Mouse (Mus musculus): ENCODE data around the gene Hist1h4m.
"Not testable (repeated sequence)": the region's sequence is repeated elsewhere in the genome, so short reads cannot be mapped to it uniquely, and the experiment has no call there.

Gene Hist1h4m

DNA sequence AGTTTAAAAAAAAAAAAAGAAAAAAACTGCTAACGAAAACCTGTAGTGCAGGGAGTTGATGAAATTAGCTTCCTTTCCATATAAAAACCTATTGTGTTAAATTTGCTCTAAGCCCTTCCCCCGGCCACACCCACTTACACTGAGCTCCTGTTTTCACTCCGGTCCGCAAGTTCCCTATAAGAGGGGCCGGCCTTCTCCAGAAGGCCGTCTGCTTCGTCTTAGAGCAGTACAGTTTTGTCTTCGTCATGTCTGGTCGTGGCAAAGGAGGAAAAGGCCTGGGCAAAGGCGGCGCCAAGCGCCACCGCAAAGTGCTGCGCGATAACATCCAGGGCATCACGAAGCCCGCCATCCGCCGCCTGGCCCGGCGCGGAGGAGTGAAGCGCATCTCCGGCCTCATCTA, at the start of gene Hist1h4m:
Gene Hist1h4m, plus strand, starts transcription at position 208 of the 400 bp plus-strand sequence.
- DNase-seq = peak; percentile 62

DNA sequence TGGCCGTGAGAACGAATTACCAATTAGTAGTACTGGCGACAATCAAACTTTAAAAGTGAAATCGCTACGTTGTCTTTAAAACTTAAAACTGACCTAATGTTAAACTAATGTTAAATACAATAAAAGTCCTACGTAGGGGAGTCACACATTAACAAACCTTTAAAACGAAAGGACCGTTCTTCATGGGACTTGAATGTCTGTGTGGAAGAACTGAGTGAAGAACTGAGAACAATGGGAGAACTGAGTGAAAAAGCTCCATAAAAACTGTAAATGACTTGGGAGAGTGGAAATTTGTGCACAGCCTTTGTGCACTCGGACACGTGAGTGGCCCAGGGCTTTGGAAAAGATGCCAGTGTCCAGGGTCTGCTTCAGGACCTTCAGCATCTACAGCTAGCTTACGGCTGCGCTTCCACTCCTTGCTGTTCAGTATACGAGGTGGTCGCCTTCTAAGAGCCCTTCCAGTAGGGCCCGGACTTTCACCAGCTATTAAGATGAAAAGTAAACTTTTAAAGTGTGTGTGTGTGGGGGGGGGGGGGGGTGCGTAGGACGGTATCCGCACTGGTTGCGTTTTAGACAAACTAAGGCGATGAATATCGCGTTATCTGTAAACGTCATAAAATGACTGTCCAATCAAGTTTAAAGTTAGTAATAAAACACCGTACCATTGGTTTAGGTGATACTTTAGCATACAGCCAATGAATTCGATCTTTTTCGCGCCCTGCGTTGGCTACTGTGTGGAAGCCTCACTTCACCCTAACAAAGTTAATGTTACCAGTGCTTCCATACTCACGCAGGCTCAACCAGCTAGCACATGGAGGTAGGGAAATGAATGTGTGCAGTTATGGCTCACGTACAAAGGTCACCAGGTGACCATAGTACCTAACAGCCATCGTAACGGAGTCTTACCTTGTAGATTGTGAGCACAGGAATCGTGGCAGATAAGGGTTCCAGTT, 32.5 kb upstream of the Hist1h4m start:
- peak; percentile 73 to 76 for DNase-seq

DNA sequence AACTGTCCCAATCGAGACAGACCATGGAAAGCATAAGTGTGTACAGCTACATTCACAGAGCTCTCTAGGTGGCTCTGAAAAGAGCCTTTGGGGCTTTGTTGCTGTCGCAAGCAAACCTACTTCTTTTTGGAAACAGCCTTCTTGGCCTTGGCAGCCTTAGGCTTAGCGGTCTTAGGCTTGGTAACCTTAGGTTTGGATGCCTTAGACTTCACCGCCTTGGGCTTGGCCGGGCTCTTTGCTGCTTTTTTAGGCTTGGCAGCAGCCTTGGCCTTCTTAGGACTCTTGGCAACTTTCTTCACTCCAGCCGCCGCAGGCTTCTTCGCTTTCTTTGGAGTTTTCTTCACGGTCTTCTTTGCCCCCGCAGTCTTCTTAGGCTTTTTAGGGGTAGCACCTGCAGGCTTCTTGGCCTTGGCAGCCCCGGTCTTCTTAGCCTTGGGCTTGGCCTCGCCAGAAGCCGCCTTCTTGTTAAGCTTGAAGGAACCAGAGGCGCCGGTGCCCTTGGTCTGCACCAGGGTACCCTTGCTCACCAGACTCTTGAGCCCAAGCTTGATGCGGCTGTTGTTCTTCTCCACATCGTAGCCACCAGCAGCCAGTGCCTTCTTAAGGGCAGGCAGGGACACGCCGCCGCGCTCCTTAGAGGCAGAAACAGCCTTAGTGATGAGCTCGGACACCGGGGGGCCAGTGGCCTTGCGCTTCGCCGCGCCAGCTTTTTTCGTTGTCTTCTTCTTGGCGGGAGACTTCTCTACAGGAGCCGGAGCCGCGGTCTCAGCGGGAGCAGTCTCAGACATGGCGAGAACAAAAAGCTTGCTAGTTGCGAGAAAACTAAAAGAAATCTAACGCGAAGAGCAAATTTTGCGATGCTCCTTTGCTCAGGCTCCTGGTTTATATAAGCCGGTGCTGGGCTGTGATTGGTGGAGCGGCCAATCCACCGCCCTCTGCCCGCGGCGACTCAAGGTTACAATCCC, 31.5 kb upstream of the Hist1h4m start, which contains the start of gene Hist1h1b:
Gene Hist1h1b, minus strand, starts transcription at position 859 of the 965 bp plus-strand sequence.
- peak; percentile 59 to 62 for DNase-seq

DNA sequence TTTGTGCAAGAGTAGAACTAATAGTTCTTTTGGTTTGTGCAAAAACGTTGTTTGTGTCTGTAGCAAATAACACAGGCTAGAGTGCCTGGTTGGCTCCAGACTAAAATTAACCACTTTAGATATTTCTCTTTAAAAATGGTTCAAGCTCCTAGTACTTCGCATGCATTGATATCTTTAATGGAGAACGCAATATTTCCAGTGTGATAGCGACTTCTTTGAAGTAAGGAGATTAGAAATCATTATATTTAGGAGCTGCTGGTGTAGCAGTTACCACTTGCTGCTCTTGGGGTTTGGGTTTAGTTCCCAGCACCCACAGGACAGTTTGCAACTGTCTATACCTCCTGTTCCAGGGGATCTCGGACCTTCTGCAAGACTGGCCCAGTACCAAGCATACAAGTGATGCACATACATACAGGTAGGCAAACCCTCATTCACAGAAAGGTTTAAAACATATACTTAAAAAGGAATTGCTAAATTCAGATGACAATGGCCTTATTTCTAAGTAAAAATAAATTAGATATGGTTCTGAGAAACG, 30.5 kb upstream of the Hist1h4m start:
- no peak for DNase-seq

DNA sequence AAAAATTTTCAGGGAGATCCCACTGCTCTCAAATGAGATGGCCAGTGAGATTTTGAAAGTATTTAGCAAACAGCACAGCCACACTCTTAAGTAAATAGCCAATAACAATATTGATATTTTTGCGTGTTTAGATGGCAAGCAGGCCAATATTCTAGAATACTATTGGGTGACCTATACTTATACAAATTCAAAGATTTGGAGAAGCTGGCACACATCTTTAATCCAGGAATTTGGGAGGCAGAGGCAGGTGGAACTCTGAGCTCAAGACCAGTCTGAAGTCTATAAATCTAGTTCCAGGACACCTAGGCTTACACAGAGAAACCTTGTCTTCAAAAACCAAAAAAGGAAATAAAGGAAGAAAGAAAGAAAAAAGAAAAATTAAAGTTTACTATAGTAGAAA, 29.9 kb upstream of the Hist1h4m start:
- DNase-seq = no peak

DNA sequence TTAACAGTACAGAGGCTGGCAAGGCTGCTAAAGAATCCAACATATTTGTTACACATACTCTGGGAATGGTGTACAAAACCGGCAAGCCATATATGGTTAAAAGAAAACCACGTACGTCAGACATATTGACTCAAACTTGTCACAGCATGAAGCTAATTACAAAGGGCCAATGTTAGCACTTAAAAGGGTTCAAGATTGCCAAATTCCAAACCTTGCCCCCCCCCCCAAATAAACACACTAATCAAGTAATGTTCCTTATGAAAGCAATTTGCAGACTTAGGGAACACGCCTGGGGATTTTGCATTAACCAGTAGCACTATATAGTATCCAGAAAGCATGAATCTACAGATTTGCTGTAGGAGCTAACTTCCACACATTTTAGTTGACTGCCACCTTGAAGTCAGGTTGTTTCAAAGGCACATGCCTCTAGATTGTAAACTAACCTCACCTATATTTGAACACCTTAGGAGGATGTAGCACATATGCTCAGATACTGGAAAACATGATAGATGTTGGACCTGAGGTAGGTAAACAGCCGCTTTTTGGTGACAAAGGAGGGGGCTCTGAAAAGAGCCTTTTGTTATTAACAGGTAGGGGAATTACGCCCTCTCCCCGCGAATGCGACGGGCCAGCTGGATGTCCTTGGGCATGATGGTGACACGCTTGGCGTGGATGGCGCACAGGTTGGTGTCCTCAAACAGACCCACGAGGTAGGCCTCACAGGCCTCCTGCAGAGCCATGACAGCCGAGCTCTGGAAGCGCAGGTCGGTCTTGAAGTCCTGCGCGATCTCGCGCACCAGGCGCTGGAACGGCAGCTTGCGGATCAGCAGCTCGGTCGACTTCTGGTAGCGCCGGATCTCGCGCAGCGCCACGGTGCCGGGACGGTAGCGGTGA, 28.9 kb upstream of the Hist1h4m start:
- peak; percentile 44 to 68 for DNase-seq

DNA sequence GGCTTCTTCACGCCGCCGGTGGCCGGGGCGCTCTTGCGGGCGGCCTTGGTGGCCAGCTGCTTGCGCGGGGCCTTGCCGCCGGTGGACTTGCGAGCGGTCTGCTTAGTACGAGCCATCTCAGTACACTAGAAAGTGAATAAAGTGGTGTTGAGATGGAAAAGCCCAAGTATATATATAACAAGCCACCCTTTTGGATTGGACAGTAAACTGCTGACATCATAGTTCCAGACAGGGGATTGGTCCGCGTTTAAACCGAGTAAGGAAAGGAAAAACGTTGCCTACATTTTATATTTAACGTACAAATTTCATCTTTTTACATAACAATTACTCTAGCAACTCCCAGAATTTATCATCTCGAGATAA, 28.3 kb upstream of the Hist1h4m start, which contains the start of gene Hist1h3i:
Gene Hist1h3i, minus strand, starts transcription at position 116 of the 363 bp plus-strand sequence.
- DNase-seq = peak in 1 of 2 experiments; percentile 71

DNA sequence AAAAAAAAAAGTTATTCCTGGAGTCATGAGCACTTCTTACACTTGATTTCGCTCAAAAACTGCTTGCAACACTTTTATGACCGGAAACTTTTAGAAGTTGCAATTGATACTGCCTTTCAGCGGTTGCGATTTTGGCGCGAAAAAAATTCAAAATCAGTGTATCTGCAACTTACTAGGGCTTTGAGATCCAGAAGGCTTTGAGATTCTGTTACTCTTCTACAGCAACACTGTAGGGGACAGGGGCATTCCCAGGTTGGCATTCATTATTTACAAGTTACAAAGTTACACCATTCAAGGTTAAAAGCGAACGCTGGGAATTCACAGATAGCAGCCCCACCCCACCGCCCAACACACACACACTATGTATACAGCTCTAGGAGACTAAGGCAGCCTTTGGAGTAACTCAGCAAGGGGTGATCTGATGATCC, 27.8 kb upstream of the Hist1h4m start:
- peak; percentile 46 to 54 for DNase-seq

DNA sequence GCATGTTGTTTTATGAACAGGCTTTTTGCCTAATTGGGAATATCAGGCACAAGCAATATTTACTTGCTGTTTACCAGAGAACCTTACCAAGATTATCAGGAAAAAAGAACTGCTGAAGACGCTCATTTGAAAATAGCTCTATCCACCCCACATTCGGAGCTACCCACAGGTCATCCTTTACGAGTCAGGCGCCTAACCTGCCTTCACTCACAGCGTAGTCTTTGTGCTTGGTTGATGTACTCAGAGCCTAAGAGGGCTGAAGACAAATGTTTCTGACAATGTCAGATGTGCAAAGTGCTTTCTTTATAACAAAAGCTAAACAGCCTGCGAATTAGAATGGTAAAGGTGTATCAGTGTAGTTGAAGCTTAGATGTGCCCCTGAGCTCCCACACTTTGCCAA, 27.2 kb upstream of the Hist1h4m start:
- DNase-seq = no peak

DNA sequence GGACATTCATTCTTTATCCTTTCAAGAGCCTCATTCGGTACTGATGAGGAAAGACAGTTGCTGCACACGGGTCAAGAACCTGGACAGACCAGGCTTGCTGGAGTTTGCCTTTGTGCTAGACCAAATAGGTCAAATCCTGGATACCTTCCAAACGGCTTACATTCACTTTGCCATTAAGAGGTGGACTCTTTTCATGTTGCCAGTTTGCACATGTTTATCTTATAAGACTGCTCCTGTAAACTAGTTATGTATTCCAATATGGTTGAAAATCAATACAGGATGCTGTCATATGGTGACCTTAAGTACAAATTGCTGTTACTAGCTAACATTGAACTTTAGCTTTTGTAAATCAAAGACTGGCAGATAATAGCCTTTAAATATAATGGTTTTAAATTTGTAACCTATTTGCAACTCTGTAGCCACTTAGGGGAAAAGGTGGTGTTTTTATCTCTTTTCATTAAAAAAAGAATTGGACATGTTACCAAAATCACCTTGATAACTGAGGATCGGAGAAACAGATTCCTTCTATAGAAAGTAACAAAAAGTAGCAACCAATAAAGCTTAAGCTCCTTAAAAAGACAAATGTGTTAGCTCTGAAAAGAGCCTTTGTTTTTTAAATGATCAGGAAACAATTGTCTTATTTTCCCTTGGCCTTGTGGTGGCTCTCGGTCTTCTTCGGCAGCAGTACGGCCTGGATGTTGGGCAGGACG, 25.2 kb upstream of the Hist1h4m start:
- no peak for DNase-seq

DNA sequence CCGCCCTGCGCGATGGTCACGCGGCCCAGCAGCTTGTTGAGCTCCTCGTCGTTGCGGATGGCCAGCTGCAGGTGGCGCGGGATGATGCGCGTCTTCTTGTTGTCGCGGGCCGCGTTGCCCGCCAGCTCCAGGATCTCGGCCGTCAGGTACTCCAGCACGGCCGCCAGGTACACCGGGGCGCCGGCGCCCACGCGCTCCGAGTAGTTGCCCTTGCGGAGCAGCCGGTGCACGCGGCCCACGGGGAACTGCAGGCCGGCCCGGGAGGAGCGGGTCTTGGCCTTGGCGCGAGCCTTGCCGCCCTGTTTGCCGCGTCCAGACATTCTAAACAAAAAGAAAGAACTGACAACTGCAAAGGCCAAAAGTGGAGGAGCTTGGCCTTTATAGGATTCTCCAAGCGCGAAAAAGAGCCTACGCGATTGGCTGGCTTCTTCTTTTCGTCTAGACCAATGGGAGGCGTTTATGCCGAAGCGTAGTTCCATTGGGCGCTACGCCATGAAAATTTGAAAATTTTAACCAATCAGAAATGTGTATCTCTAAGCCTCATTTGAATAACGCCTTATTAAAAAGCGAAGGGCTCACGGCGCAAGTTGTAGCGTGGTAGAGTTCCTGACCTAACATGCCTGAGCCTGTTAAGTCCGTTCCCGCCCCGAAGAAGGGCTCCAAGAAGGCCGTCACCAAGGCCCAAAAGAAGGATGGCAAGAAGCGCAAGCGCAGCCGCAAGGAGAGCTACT, 24.5 kb upstream of the Hist1h4m start, which contains the start of the genes Hist1h2an and Hist1h2bp:
Gene Hist1h2an, minus strand, starts transcription at position 320 of the 731 bp plus-strand sequence.
Gene Hist1h2bp, plus strand, starts transcription at position 563 of the 731 bp plus-strand sequence.
- DNase-seq = peak; percentile 83 to 84

DNA sequence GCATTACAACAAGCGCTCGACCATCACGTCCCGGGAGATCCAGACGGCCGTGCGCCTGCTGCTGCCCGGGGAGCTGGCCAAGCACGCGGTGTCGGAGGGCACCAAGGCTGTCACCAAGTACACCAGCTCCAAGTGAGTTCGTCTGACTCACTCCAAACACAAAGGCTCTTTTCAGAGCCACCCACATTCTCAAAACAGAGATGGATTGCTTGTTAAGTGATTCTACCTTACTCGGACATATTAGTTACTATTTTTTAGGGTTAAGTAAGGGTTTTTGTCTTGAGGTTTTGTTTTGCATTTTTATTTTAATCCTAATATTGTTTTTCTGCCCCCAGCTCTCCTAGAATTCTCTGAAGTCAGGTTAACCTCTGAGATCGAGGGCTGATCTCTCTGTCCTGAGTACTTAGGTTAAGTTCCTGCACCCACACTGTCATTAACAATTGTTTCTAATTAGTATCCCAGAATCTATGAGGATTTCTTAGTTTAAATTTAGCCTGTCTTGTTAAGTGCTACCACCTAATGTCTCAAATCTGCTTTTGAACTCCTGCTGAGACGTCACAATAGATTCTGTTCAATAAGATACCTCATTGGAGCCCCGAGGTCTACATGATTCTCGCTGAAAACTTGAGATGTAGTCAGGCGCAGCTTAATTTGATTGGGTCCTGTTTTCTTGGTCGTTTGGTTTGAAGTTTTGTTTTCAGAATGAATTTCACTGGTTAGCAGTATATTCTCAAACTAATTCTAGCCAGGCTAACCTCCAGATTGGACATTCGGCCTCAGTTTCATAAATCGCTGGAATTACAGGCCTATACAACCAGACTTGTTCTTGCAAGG, 23.6 kb upstream of the Hist1h4m start:
- no peak for DNase-seq

DNA sequence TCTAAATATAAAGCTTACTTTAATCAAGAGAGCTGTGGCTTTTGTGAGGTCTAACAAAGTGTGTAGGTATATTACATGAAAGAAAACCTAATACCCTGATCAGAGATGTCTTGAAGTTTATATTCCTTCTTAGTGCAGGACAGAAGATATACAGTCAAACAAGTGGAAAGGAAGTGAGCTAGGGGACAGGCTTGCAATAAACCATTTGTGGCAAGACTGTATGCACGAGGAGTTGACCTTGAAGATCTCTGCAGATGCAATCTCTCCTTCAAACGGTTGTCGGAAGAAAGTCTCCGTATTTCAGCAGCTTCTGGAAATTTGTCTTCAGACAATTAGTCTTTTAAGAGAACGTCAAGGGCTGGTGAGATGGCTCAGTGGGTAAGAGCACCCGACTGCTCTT, 21.6 kb upstream of the Hist1h4m start:
- DNase-seq = no peak

DNA sequence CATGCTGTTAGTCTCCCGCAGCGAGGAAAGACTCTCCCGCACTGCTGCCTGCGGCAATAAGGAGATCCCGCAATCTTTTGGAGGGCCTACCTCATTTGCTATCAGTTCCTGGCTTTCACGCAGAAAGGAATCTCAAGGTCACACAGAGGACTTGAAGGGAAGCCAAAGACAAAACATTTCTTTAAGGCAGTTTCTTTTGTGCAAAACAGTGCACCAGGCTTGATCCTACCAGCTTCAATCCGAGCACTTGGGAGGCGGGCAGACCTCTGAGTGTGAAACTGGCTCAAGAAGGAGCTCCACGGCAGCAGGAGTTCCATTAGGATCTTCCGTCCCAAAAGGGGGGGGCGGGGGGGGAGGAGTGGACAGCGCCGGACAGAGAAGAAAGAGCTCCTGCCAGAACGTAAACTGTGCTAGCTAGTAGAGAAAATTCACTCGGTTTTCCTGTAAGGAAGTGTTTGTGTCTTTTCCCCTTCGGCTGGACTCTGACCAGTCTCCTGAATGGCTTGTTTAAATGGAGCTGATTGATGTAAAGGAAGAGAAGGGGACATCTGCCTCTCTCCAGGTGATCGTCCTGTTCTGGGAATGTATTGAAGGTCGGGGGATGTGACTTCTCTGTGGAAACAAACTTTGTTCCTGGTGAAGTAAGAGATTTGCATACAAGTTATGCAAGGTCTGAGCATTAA, 20.8 kb upstream of the Hist1h4m start:
- DNase-seq = no peak

DNA sequence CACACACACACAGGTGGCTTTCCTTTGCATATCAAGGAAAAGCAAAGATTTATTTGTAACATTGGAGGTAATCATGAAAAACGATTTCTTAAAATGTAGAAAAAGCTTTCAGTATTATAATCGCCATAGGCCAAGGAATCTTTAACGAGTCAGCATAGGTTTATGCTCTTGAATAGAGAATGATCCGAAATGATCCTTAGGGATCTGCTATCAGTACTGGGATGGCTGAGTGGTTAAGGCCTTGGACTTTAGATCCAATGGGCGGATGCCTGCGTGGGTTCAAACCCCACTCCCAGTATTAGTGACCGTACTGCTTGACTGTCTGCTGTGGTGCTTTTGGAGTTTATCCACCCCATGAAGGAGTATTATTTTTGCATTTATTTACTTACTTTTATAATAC, 16.0 kb upstream of the Hist1h4m start:
- DNase-seq = no peak

DNA sequence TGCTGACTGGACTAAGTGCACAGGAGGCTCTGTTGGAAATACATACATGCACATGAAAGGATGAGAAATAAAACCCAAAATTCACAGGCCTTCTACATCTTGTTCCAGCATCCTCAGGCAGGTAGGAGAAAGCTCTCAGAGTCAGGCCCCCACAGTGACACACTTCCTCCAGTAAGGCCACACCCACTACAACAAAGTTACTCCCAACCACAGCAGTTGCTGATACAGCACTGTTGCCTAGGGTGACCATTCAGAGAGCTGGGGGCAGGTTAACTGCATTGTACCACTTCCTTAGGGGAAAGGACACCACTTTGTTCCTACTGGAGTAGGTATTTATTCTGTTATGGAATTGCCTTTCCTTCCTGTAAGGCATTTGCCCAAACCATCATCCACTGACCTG, 14.4 kb upstream of the Hist1h4m start:
- DNase-seq = not testable (repeated sequence)

DNA sequence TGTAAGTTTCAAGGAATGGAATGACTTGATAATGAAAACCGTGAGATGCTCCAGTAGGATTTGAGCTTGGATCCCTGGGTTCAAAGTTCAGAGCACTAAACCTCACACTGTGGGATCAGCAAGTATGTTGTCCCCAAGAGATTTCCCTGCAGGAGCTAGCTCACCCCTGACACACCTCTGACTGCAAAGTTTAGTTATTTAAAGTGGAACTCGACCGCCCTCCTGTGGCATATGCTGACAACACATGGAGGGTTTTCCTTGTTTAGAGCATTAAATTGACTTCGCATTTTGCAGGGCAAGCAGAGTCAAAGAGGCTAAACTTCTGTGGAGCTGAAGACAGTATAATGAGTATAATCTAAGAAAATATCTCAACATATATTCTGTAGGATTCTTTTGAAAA, 8.5 kb upstream of the Hist1h4m start:
- DNase-seq = not testable (repeated sequence)

DNA sequence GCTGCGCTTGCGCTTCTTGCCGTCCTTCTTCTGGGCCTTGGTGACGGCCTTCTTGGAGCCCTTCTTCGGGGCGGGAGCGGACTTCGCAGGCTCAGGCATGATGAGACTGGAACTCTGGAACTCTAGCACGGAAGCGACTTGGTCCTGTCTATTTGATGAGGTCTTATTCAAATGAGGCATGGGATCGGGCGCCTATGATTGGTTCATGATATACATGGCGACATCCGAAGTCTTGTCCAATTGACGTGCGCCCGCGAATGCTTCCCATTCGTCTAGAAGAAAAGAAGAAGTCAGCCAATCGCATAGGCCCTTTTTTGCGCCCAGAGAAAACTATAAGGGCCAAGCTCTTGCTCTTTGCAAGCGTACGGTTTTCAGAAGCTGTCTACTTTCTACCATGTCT, 1.5 kb upstream of the Hist1h4m start, which contains the start of the genes Hist1h2bq and Hist1h2ao:
Gene Hist1h2bq, minus strand, starts transcription at position 125 of the 400 bp plus-strand sequence.
Gene Hist1h2ao, plus strand, starts transcription at position 393 of the 400 bp plus-strand sequence.
- not testable (repeated sequence) for DNase-seq
